Mouse (Mus musculus): ENCODE data around the gene Prim2. TPM values are rescaled to one million over a fixed set of nuclear protein-coding genes. Genes with fewer than 3 reads are reported as not detected.

Prim2 gene
- polyA plus RNA-seq, 1 experiment from 2014 or later = 47.4 TPM

GRCm38 (mm10) chr1:33650875-33651274 lies 18.7 kb downstream of the Prim2 start:
- H3K9ac ChIP-seq (replicated peaks) = no peak overlapping the region
- no peak overlapping the region for H3K4me3 ChIP-seq (replicated peaks)
- no peaks in the 10 kb centered on the region for H3K27me3 ChIP-seq
- H3K4me1 ChIP-seq (replicated peaks) = no peaks in the 10 kb centered on the region
- H3K4me2 ChIP-seq = no peak overlapping the region
- ATAC-seq (ENCODE audit: insufficient number of reproducible peaks, insufficient read depth, low FRiP score, low TSS enrichment, low read depth) = no peak
- WGBS = 94% methylated on average over 11 of the region's 11 CpGs
- H3K36me3 ChIP-seq = peaks cover 39% of the 10 kb centered on the region
- no peaks in the 10 kb centered on the region for H3K9me3 ChIP-seq
- no peak overlapping the region for H3K27ac ChIP-seq

GRCm38 (mm10) chr1:33649534-33650108 lies 20.0 kb downstream of the Prim2 start:
- Histone ChIP-seq H3K36me3 (peaks cover 37% of the 10 kb centered on the region), H3K4me1 (replicated peaks) (no peaks in the 10 kb centered on the region), H3K27ac (no peak overlapping the region), H3K4me2 (no peak overlapping the region), H3K9ac (replicated peaks) (no peak overlapping the region), H3K4me3 (replicated peaks) (no peak overlapping the region), H3K9me3 (no peaks in the 10 kb centered on the region), H3K27me3 (no peaks in the 10 kb centered on the region)
- no peak for ATAC-seq (ENCODE audit: insufficient number of reproducible peaks, insufficient read depth, low FRiP score, low TSS enrichment, low read depth)
- WGBS = 92% methylated on average over 9 of the region's 9 CpGs

GRCm38 (mm10) chr1:33649021-33649420 lies 20.6 kb downstream of the Prim2 start:
- no peaks in the 10 kb centered on the region for H3K9me3 ChIP-seq
- no peaks in the 10 kb centered on the region for H3K4me1 ChIP-seq (replicated peaks)
- no peak for ATAC-seq (ENCODE audit: insufficient number of reproducible peaks, insufficient read depth, low FRiP score, low TSS enrichment, low read depth)
- no peak overlapping the region for H3K4me2 ChIP-seq
- no peak overlapping the region for H3K9ac ChIP-seq (replicated peaks)
- H3K4me3 ChIP-seq (replicated peaks) = no peak overlapping the region
- WGBS = 90% methylated on average over 4 of the region's 4 CpGs
- H3K36me3 ChIP-seq = peaks cover 37% of the 10 kb centered on the region
- H3K27me3 ChIP-seq = no peaks in the 10 kb centered on the region
- no peak overlapping the region for H3K27ac ChIP-seq

DNA sequence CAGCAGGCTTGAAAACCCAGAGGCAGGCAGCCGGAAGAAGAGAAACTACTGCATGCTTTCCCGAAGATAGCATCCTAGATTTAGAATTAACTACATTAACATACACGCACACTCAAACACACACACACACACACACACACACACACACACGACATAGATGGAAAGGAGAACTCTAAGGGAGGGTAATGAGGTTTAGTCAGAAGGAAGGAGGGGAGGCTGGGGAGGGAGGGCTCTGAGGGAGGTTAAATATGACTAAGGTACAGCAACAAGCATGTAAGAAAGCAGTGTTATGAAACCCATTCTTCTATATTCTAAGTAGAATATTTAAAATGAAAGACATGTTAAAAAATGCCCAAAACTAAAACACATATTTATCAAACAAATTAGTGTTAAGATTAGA lies 21.9 kb downstream of the Prim2 start:
- WGBS = 90% methylated on average over 4 of the region's 4 CpGs
- no peaks in the 10 kb centered on the region for H3K9me3 ChIP-seq
- no peak for ATAC-seq (ENCODE audit: insufficient number of reproducible peaks, insufficient read depth, low FRiP score, low TSS enrichment, low read depth)
- no peak overlapping the region for H3K9ac ChIP-seq (replicated peaks)
- H3K4me3 ChIP-seq (replicated peaks) = no peak overlapping the region
- no peaks in the 10 kb centered on the region for H3K4me1 ChIP-seq (replicated peaks)
- no peaks in the 10 kb centered on the region for H3K27me3 ChIP-seq
- no peak overlapping the region for H3K4me2 ChIP-seq
- no peak overlapping the region for H3K27ac ChIP-seq
- peaks cover 43% of the 10 kb centered on the region for H3K36me3 ChIP-seq

DNA sequence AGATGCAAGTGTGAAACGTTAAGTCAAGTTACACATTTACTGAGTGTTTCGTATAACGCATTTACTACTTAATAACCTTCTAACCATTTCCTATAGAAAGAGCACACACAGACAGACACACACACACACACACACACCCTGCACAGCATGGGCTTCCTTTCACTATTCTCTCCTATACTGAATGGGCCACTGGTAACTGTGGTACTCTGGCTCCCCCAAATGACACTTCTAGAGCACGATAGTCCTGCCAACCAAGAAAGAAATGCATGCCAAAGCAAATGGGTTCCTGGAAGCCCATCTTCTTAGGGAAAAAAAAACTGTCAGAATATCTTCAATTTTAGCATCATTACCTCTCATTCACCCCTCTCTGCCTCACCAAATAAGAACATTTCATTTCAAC lies 22.4 kb downstream of the Prim2 start:
- H3K27ac ChIP-seq = no peak overlapping the region
- no peak overlapping the region for H3K4me2 ChIP-seq
- H3K4me1 ChIP-seq (replicated peaks) = no peaks in the 10 kb centered on the region
- no peak overlapping the region for H3K4me3 ChIP-seq (replicated peaks)
- H3K9me3 ChIP-seq = no peaks in the 10 kb centered on the region
- peaks cover 44% of the 10 kb centered on the region for H3K36me3 ChIP-seq
- 71% methylated on average over 4 of the region's 4 CpGs for WGBS
- no peaks in the 10 kb centered on the region for H3K27me3 ChIP-seq
- ATAC-seq (ENCODE audit: insufficient number of reproducible peaks, insufficient read depth, low FRiP score, low TSS enrichment, low read depth) = no peak
- no peak overlapping the region for H3K9ac ChIP-seq (replicated peaks)

- 88% methylated on average over 1 of the region's 1 CpGs for WGBS
- Histone ChIP-seq H3K9me3 (no peaks in the 10 kb centered on the region), H3K9ac (replicated peaks) (no peak overlapping the region), H3K4me3 (replicated peaks) (no peak overlapping the region), H3K4me2 (no peak overlapping the region), H3K36me3 (peaks cover 43% of the 10 kb centered on the region), H3K27me3 (no peaks in the 10 kb centered on the region), H3K27ac (no peak overlapping the region), H3K4me1 (replicated peaks) (no peaks in the 10 kb centered on the region)
- ATAC-seq (ENCODE audit: insufficient number of reproducible peaks, insufficient read depth, low FRiP score, low TSS enrichment, low read depth) = no peak
These were observed 23.9 kb downstream of the Prim2 start for GRCm38 (mm10) chr1:33645689-33646088.

- WGBS = 96% methylated on average over 2 of the region's 2 CpGs
- H3K9ac ChIP-seq (replicated peaks) = no peak overlapping the region
- H3K27me3 ChIP-seq = no peaks in the 10 kb centered on the region
- peaks cover 4% of the 10 kb centered on the region; the same call in 1 of the 2 replicates for H3K9me3 ChIP-seq
- peaks cover 45% of the 10 kb centered on the region for H3K36me3 ChIP-seq
- no peaks in the 10 kb centered on the region for H3K4me1 ChIP-seq (replicated peaks)
- ATAC-seq (ENCODE audit: insufficient number of reproducible peaks, insufficient read depth, low FRiP score, low TSS enrichment, low read depth) = no peak
- H3K4me3 ChIP-seq (replicated peaks) = no peak overlapping the region
- no peak overlapping the region for H3K27ac ChIP-seq
- no peak overlapping the region for H3K4me2 ChIP-seq
These were observed 28.5 kb downstream of the Prim2 start for GRCm38 (mm10) chr1:33641139-33641538.

GRCm38 (mm10) chr1:33640089-33640488 lies 29.5 kb downstream of the Prim2 start:
- 93% methylated on average over 5 of the region's 5 CpGs for WGBS
- Histone ChIP-seq H3K9ac (replicated peaks) (no peak overlapping the region), H3K27ac (no peak overlapping the region), H3K36me3 (peaks cover 43% of the 10 kb centered on the region), H3K4me2 (no peak overlapping the region), H3K27me3 (no peaks in the 10 kb centered on the region), H3K9me3 (peaks cover 4% of the 10 kb centered on the region; the same call in 1 of the 2 replicates), H3K4me1 (replicated peaks) (no peaks in the 10 kb centered on the region), H3K4me3 (replicated peaks) (no peak overlapping the region)
- ATAC-seq (ENCODE audit: insufficient number of reproducible peaks, insufficient read depth, low FRiP score, low TSS enrichment, low read depth) = no peak

DNA sequence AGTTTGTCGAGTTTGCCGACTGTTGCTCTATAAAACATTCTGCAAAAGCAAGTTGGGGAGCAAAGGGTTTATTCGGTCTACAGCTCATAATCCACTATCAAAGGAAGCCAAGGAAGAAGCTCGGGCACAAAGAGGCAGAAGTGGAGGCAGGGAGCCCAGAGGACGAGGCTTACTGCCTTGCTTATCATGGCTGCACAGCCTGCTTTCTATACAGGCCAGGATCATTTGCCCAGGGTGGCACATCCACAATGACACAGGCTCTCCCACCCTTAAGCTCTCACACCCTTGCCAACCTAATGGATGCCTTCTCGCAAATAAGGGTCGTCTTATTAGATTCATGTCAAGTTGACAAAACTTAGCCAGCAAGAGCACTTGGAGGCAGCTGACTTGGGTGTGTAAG lies 30.4 kb downstream of the Prim2 start:
- Histone ChIP-seq H3K36me3 (peaks cover 47% of the 10 kb centered on the region), H3K27ac (no peak overlapping the region), H3K9me3 (peaks cover 4% of the 10 kb centered on the region; the same call in 1 of the 2 replicates), H3K4me3 (replicated peaks) (no peak overlapping the region), H3K4me1 (replicated peaks) (no peaks in the 10 kb centered on the region), H3K4me2 (no peak overlapping the region), H3K9ac (replicated peaks) (no peak overlapping the region), H3K27me3 (no peaks in the 10 kb centered on the region)
- 95% methylated on average over 7 of the region's 7 CpGs for WGBS
- no peak for ATAC-seq (ENCODE audit: insufficient number of reproducible peaks, insufficient read depth, low FRiP score, low TSS enrichment, low read depth)

DNA sequence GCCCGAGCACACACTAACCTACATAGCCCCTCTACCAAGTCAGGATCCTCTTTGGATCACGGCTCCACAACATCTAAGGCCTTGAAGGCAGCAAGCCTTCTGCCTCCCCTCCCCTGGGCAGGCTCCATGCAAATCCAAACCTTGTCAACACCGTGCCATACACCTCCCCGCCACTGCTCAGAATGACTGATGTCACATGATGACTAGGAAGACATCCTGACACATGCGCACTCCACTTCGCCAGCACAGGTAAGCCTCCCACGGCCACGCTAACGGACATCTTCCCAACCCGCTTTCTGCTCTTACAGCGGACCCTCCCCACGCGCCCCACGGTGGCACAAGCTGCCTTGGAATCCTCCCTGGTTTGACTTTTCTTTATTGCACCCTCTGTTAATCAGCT lies 31.8 kb downstream of the Prim2 start:
- no peaks in the 10 kb centered on the region for H3K4me1 ChIP-seq (replicated peaks)
- H3K4me3 ChIP-seq (replicated peaks) = no peak overlapping the region
- 93% methylated on average over 14 of the region's 14 CpGs for WGBS
- no peak overlapping the region for H3K4me2 ChIP-seq
- H3K9ac ChIP-seq (replicated peaks) = no peak overlapping the region
- peaks cover 56% of the 10 kb centered on the region for H3K36me3 ChIP-seq
- no peak overlapping the region for H3K27ac ChIP-seq
- H3K27me3 ChIP-seq = no peaks in the 10 kb centered on the region
- ATAC-seq (ENCODE audit: insufficient number of reproducible peaks, insufficient read depth, low FRiP score, low TSS enrichment, low read depth) = no peak
- peaks cover 4% of the 10 kb centered on the region; the same call in 1 of the 2 replicates for H3K9me3 ChIP-seq

- Histone ChIP-seq H3K27me3 (no peaks in the 10 kb centered on the region), H3K27ac (no peak overlapping the region), H3K9ac (replicated peaks) (no peak overlapping the region), H3K36me3 (peaks cover 48% of the 10 kb centered on the region), H3K4me1 (replicated peaks) (no peaks in the 10 kb centered on the region), H3K4me2 (no peak overlapping the region), H3K4me3 (replicated peaks) (no peak overlapping the region), H3K9me3 (peaks cover 4% of the 10 kb centered on the region; the same call in 1 of the 2 replicates)
- 89% methylated on average over 10 of the region's 10 CpGs for WGBS
- ATAC-seq (ENCODE audit: insufficient number of reproducible peaks, insufficient read depth, low FRiP score, low TSS enrichment, low read depth) = no peak
These were observed 33.0 kb downstream of the Prim2 start for GRCm38 (mm10) chr1:33636421-33637195.
